Mouse (Mus musculus): ENCODE results near the gene Tacc3. TPM values are rescaled to one million over a fixed set of nuclear protein-coding genes. Genes with fewer than 3 reads are reported as not detected.
A peak's percentile ranks its signal among the peaks of the same experiment; 100 is the strongest.

Tacc3 gene
- polyA plus RNA-seq, 1 experiment from 2014 or later = 325 TPM

DNA sequence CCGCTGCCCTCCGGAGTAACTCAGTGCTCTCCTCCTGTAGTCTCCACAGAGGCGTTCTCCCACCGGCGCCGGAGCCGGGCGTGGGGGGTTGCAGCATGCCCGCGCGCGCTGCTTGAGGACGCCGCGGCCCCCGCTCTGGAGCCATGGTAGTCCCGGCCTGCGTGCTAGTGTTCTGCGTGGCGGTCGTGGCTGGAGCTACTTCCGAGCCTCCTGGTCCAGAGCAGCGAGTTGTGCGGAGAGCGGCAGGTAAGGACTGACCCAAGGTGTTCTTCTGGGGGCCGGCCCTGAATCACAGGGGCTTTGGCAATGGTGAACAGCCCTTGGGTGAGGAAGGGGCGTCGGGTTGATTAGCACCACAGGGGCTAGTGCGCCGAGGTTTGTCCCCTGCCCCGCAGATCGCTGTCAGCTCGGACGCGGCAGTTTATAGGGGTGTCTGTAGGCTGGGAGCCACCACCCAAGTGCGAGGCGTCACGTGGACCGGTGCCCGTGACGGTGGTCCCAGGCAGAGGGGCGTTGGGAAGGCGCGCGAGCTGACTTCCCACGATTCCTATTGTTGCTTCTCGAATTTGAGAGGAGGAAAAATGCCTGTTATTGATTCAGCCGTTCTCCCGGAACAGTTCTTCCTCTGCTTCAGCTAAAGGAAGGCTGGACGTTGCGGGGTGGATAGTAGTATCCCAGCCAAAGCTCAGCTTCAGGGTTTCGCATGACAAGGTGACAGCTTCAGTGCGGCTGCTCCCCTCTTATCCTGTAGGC, 64.5 kb downstream of the Tacc3 start:
- peak; percentile 54 for DNase-seq (ENCODE audit: low spot score)
- Histone ChIP-seq H3K27me3 (ENCODE audit: low read depth, poor library complexity, severe bottlenecking) (peaks cover 89% of the 10 kb centered on the region), H3K27ac (peak overlapping the region; percentile 81), H3K4me1 (peaks cover 45% of the 10 kb centered on the region), H3K9me3 (replicated peaks) (no peaks in the 10 kb centered on the region), H3K36me3 (no peaks in the 10 kb centered on the region), H3K4me3 (peak overlapping the region; percentile 80)
- WGBS = under 1% methylated on average over 53 of the region's 53 CpGs

DNA sequence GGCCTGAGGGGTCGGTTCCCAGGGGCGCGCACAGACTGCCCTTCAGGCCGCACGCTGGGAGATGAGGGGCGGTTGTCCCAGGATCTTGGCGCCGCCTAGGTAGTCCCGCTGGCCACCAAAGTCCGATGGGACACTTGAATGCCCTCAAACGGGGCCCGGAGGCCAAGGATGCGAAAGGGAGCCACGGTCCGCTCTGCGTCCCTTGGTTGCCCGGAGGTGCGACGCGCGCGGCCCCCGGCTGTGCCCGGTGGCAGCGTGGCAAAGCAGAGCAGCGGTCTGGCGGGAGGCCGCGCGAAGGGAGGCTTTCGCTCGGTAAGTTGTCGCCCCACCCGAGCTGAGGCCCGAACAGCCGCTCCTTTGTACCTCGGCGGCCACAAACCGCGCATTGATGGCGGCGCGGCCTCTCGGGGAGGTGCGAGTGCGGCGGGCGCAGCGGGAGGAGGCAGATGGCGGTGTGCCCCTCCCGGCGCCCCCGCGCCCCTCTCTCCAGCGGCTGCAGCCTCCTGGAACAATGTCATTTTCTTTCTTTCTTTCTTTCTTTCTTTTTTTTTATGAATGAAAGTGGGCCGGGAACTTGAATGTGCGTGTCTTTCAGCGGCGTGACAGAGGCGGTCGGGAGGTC, 65.2 kb downstream of the Tacc3 start:
- peaks cover 45% of the 10 kb centered on the region for H3K4me1 ChIP-seq
- peak; percentile 63 for DNase-seq (ENCODE audit: low spot score)
- peak overlapping the region; percentile 81 for H3K27ac ChIP-seq
- under 1% methylated on average over 61 of the region's 61 CpGs for WGBS
- H3K36me3 ChIP-seq = no peaks in the 10 kb centered on the region
- no peaks in the 10 kb centered on the region for H3K9me3 ChIP-seq (replicated peaks)
- H3K4me3 ChIP-seq = peak overlapping the region; percentile 80
- peaks cover 95% of the 10 kb centered on the region for H3K27me3 ChIP-seq (ENCODE audit: low read depth, poor library complexity, severe bottlenecking)

GRCm38 (mm10) chr5:33723641-33724465, 65.9 kb downstream of the Tacc3 start:
- no peaks in the 10 kb centered on the region; the same call in 1 of the 2 replicates for H3K36me3 ChIP-seq

DNA sequence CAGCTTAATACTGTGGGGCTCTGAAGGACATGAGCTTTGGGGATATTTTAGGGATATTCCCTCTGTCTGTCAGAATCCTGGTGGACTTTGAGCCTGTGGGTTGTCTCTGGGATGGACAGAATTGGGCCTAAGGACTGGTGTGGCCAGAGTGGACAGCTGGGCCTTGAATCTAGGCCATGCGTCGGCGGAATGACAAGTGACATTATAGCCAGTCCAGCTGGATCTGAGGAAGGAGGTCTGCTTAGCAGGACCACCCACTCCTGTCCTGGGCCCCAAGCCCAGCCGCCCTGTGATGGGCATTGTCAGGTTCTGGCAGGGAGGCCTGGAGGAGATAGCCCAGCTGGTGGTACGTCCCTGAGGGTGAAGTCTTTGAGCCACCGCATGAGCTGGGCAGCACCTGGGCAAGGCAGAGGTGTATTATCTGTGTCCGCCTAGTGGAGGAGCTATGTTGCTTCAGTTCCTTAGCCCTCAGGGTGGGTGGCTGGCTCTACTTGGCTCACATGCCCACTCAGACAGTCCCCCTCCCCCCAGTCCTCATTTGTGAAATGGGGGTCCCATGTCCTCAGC, 68.2 kb downstream of the Tacc3 start:
- no peaks in the 10 kb centered on the region for H3K9me3 ChIP-seq (replicated peaks)
- 86% methylated on average over 7 of the region's 7 CpGs for WGBS
- H3K4me3 ChIP-seq = no peak overlapping the region
- peaks cover 93% of the 10 kb centered on the region for H3K27me3 ChIP-seq (ENCODE audit: low read depth, poor library complexity, severe bottlenecking)
- H3K36me3 ChIP-seq = peaks cover 7% of the 10 kb centered on the region; the same call in 1 of the 2 replicates
- no peak overlapping the region for H3K27ac ChIP-seq
- no peak for DNase-seq (ENCODE audit: low spot score)
- H3K4me1 ChIP-seq = peaks cover 50% of the 10 kb centered on the region

More at GRCm38 (mm10) chr5:33723641-33724465, 65.9 kb downstream of the Tacc3 start:
- peaks cover 45% of the 10 kb centered on the region for H3K4me1 ChIP-seq
- H3K27ac ChIP-seq = peak overlapping the region; percentile 81
- peak overlapping the region; percentile 80 for H3K4me3 ChIP-seq
- DNase-seq (ENCODE audit: low spot score) = peak; percentile 66
- peaks cover 95% of the 10 kb centered on the region for H3K27me3 ChIP-seq (ENCODE audit: low read depth, poor library complexity, severe bottlenecking)
- WGBS = under 1% methylated on average over 36 of the region's 36 CpGs
- no peaks in the 10 kb centered on the region for H3K9me3 ChIP-seq (replicated peaks)

DNA sequence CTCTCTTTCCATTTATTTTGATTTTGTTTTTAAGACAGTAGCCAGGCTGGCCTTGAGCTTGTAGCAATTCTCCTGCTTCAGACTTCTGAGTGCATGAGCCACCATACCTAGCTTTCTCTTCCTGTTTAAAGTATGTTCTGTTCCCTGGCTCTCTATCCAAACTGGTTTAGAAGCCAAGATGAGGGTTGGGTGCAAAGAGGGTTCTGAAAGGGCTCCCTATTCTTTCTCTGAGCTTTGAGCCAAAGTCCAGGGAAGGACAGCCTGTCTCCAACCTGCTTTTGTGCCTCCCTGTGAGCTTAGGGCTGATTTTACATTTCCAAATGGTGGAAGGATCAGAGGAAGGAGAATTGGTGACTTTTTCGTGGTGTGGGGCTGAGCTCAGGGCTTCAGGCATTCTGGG, 69.0 kb downstream of the Tacc3 start:
- no peaks in the 10 kb centered on the region for H3K9me3 ChIP-seq (replicated peaks)
- WGBS = 72% methylated on average over 1 of the region's 1 CpGs
- no peak overlapping the region for H3K4me3 ChIP-seq
- peaks cover 14% of the 10 kb centered on the region for H3K36me3 ChIP-seq
- H3K27ac ChIP-seq = no peak overlapping the region
- H3K4me1 ChIP-seq = peaks cover 50% of the 10 kb centered on the region
- peaks cover 93% of the 10 kb centered on the region for H3K27me3 ChIP-seq (ENCODE audit: low read depth, poor library complexity, severe bottlenecking)
- DNase-seq (ENCODE audit: low spot score) = no peak

Other genes with a start within 250 kb of the Tacc3 start
- gene Nkx1-1, start 224.2 kb upstream of the Tacc3 start, polyA plus RNA-seq (2016; fragmentation: Nextera tagmentation; extraction: Ambion mirVana) = not detected in 2 replicates
- gene Fam53a, start 28.5 kb upstream of the Tacc3 start, polyA plus RNA-seq (2016; fragmentation: Nextera tagmentation; extraction: Ambion mirVana) = 78.8 and 81.4 TPM in 2 replicates
- 0.30 and 0.91 TPM in 2 replicates for gene Gm9903, start 28.2 kb upstream of the Tacc3 start, polyA plus RNA-seq (2016; fragmentation: Nextera tagmentation; extraction: Ambion mirVana)
- gene Slbp, start 5.6 kb upstream of the Tacc3 start, polyA plus RNA-seq (2016; fragmentation: Nextera tagmentation; extraction: Ambion mirVana) = 340 and 345 TPM in 2 replicates
- 40.5 and 47.2 TPM in 2 replicates for gene Tmem129, start 288 bp downstream of the Tacc3 start, polyA plus RNA-seq (2016; fragmentation: Nextera tagmentation; extraction: Ambion mirVana)
- gene Fgfr3, start 63.5 kb downstream of the Tacc3 start, polyA plus RNA-seq (2016; fragmentation: Nextera tagmentation; extraction: Ambion mirVana) = 4.9 and 10.5 TPM in 2 replicates
- 65.0 and 66.8 TPM in 2 replicates for gene Letm1, start 124.7 kb downstream of the Tacc3 start, polyA plus RNA-seq (2016; fragmentation: Nextera tagmentation; extraction: Ambion mirVana)
- gene Nsd2, start 162.6 kb downstream of the Tacc3 start, polyA plus RNA-seq (2016; fragmentation: Nextera tagmentation; extraction: Ambion mirVana) = 79.4 and 90.3 TPM in 2 replicates